Mouse (Mus musculus) forebrain, embryonic 14.5 days (tissue): Measurements from ENCODE around the gene Cdc42ep4. TPM values are rescaled to one million over a fixed set of nuclear protein-coding genes. Genes with fewer than 3 reads are reported as not detected.
A peak's percentile ranks its signal among the peaks of the same experiment; 100 is the strongest.

Experiments used
- ATAC-seq: fragments of 200-750 bp; cut with Nextera tagmentation; 2 replicates; pipeline ENCODE4 v1.8.0; 2017; ENCODE audit warnings: mild to moderate bottlenecking, moderate library complexity
- DNase-seq: peaks from one replicate; pipeline ENCODE4 v3.0.0-alpha.2; 2015; ENCODE audit warnings: low spot score
- H3K27ac ChIP-seq: fragments of 300-500 bp; sonication (generic); 2 replicates; pipeline ENCODE4 v1.5.1; 2014; ENCODE audit warnings: low read depth, mild to moderate bottlenecking, control low read depth, low read length, moderate library complexity
- H3K27me3 ChIP-seq: fragments of 300-500 bp; sonication (generic); replicated peaks from 2 replicates; pipeline ENCODE4 v1.6.1; 2014; ENCODE audit warnings: low read length, control low read depth, mixed read lengths; ENCODE audit not compliant: control insufficient read depth, insufficient read depth
- H3K36me3 ChIP-seq: fragments of 300-500 bp; sonication (generic); 2 replicates; pipeline ENCODE4 v1.6.1; 2014; ENCODE audit warnings: low read length, control low read depth; ENCODE audit not compliant: control insufficient read depth, insufficient read depth
- H3K4me1 ChIP-seq: fragments of 300-500 bp; sonication (generic); 2 replicates; pipeline ENCODE4 v1.6.1; 2014; ENCODE audit warnings: antibody characterized with exemption, low read length, control low read depth; ENCODE audit not compliant: control insufficient read depth, insufficient read depth
- H3K4me2 ChIP-seq: fragments of 300-500 bp; sonication (generic); 2 replicates; pipeline ENCODE4 v1.6.1; 2014; ENCODE audit warnings: mild to moderate bottlenecking, control low read depth, low read length
- H3K4me3 ChIP-seq: fragments of 300-500 bp; sonication (generic); 2 replicates; pipeline ENCODE4 v1.5.1; 2014; ENCODE audit warnings: low read depth, low read length, control low read depth
- H3K9ac ChIP-seq: fragments of 300-500 bp; sonication (generic); 2 replicates; pipeline ENCODE4 v1.6.1; 2014; ENCODE audit warnings: mild to moderate bottlenecking, low read length, control low read depth, moderate library complexity
- H3K9me3 ChIP-seq: fragments of 300-500 bp; sonication (generic); replicated peaks from 2 replicates; pipeline ENCODE4 v1.6.1; 2016; ENCODE audit warnings: low read length, control low read depth, mixed read lengths; ENCODE audit not compliant: control insufficient read depth
- WGBS: fragments of 180-500 bp; shearing (Covaris S2); extraction: QIAGEN DNeasy Blood & Tissue Kit; methylation state at CpG from one replicate; pipeline ENCODE4 v1.1.7; 2014; 5-methylcytosine and 5-hydroxymethylcytosine counted together
- polyA plus RNA-seq: library from polyadenylated mRNA; unstranded; fragments of >200 nt; fragmentation: Nextera tagmentation; extraction: Ambion mirVana; gene quantifications from 2 replicates; pipeline ENCODE4 v1.2.1, GENCODE M21; 2014

The Cdc42ep4 gene
- polyA plus RNA-seq, 1 experiment from 2014 or later: 52.4 TPM

GRCm38 (mm10) chr11:113747725-113748380, 3.8 kb downstream of the Cdc42ep4 start:
- Histone ChIP-seq H3K27me3 (no peaks in the 10 kb centered on the region), H3K9ac (no peak overlapping the region), H3K4me1 (peaks cover 29% of the 10 kb centered on the region), H3K36me3 (peaks cover 6% of the 10 kb centered on the region; the same call in 1 of the 2 replicates), H3K27ac (peak overlapping the region; percentile 3; the same call in 1 of the 2 replicates), H3K9me3 (peaks cover 2% of the 10 kb centered on the region; the same call in 1 of the 2 replicates), H3K4me3 (no peak overlapping the region), H3K4me2 (peak overlapping the region; percentile 79; the same call in 1 of the 2 replicates)
- no peak for ATAC-seq
- DNase-seq: no peak
- WGBS: 79% methylated on average over 11 of the region's 11 CpGs

- H3K9ac ChIP-seq: no peak overlapping the region
- peak overlapping the region; percentile 3; the same call in 1 of the 2 replicates for H3K27ac ChIP-seq
- DNase-seq (peak; percentile 51), ATAC-seq (no peak)
- H3K9me3 ChIP-seq: peaks cover 4% of the 10 kb centered on the region; the same call in 1 of the 2 replicates
- 78% methylated on average over 16 of the region's 16 CpGs for WGBS
- H3K4me2 ChIP-seq: peak overlapping the region; percentile 79; the same call in 1 of the 2 replicates
- H3K4me1 ChIP-seq: peaks cover 26% of the 10 kb centered on the region
- peaks cover 6% of the 10 kb centered on the region; the same call in 1 of the 2 replicates for H3K36me3 ChIP-seq
- no peak overlapping the region for H3K4me3 ChIP-seq
- H3K27me3 ChIP-seq: no peaks in the 10 kb centered on the region
These were observed 4.6 kb downstream of the Cdc42ep4 start for GRCm38 (mm10) chr11:113747056-113747455.

- DNase-seq: no peak
- Histone ChIP-seq H3K9ac (no peak overlapping the region), H3K9me3 (peaks cover 4% of the 10 kb centered on the region; the same call in 1 of the 2 replicates), H3K4me1 (peaks cover 24% of the 10 kb centered on the region), H3K4me3 (no peak overlapping the region), H3K27ac (no peak overlapping the region), H3K36me3 (peaks cover 8% of the 10 kb centered on the region; the same call in 1 of the 2 replicates), H3K4me2 (no peak overlapping the region), H3K27me3 (no peaks in the 10 kb centered on the region)
- 73% methylated on average over 4 of the region's 4 CpGs for WGBS
- no peak for ATAC-seq
These were observed 5.7 kb downstream of the Cdc42ep4 start for GRCm38 (mm10) chr11:113745961-113746360.

DNA sequence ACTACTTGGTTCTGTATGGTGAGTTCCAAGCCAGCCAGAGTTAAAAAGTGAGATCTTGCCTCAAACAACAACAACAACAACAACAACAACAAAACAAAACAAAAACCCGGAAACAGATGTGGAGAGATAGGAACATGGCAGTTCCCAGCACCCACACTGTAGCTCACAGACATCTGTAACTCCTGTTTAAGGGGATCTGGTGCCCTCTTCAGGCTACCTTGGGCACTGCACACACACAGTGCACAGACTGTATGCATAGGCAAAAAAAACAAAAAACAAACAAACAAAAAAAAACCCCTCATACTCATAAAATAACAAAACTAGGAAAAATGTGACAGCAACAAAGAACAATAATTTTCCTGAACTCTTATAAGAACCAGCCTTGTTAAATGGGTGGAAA, 8.7 kb downstream of the Cdc42ep4 start:
- no peak overlapping the region for H3K27ac ChIP-seq
- H3K4me3 ChIP-seq: no peak overlapping the region
- peaks cover 13% of the 10 kb centered on the region; the same call in 1 of the 2 replicates for H3K36me3 ChIP-seq
- no peak overlapping the region for H3K9ac ChIP-seq
- peaks cover 10% of the 10 kb centered on the region; the same call in 1 of the 2 replicates for H3K4me1 ChIP-seq
- 94% methylated on average over 1 of the region's 1 CpGs for WGBS
- H3K9me3 ChIP-seq: peaks cover 4% of the 10 kb centered on the region; the same call in 1 of the 2 replicates
- H3K27me3 ChIP-seq: no peaks in the 10 kb centered on the region
- no peak for ATAC-seq
- H3K4me2 ChIP-seq: no peak overlapping the region
- DNase-seq: no peak

- Histone ChIP-seq H3K9me3 (peaks cover 4% of the 10 kb centered on the region; the same call in 1 of the 2 replicates), H3K4me3 (no peak overlapping the region), H3K4me1 (0 out of 2 replicates have a peak, but pooled peaks cover 3% of the 10 kb centered on the region), H3K9ac (no peak overlapping the region), H3K4me2 (no peak overlapping the region), H3K27me3 (no peaks in the 10 kb centered on the region), H3K36me3 (peaks cover 17% of the 10 kb centered on the region; the same call in 1 of the 2 replicates), H3K27ac (no peak overlapping the region)
- ATAC-seq (no peak), DNase-seq (no peak)
- 92% methylated on average over 7 of the region's 7 CpGs for WGBS
These were observed 11.6 kb downstream of the Cdc42ep4 start for GRCm38 (mm10) chr11:113740100-113740499.

- Histone ChIP-seq H3K4me1 (peaks cover 8% of the 10 kb centered on the region; the same call in 1 of the 2 replicates), H3K9ac (no peak overlapping the region), H3K4me2 (no peak overlapping the region), H3K27ac (no peak overlapping the region), H3K36me3 (peaks cover 14% of the 10 kb centered on the region; the same call in 1 of the 2 replicates), H3K9me3 (peaks cover 4% of the 10 kb centered on the region; the same call in 1 of the 2 replicates), H3K27me3 (no peaks in the 10 kb centered on the region), H3K4me3 (no peak overlapping the region)
- 75% methylated on average over 8 of the region's 8 CpGs for WGBS
- DNase-seq (no peak), ATAC-seq (no peak)
These were observed 12.5 kb downstream of the Cdc42ep4 start for GRCm38 (mm10) chr11:113739213-113739612.

DNA sequence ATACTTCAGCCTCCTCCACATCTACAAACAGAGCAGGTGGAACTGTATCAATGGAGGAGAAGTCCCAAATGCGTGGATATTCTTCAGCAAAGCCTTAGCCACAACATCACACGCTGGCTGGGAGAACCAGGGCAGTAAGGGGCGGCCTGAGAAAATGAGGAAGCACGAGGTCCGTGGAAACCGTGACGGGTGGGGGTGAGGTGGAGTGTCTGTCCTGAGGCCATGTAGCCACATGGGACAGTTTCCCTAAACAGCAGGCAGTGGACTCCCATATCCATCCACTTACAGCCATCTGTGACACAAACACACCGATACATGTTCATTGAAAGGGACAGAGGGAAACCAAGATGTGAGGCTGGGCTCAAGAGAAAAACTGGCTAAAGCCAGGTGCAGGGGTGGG, 13.8 kb downstream of the Cdc42ep4 start:
- H3K9ac ChIP-seq: no peak overlapping the region
- H3K9me3 ChIP-seq: peaks cover 2% of the 10 kb centered on the region; the same call in 1 of the 2 replicates
- ATAC-seq (no peak), DNase-seq (no peak)
- H3K4me3 ChIP-seq: no peak overlapping the region
- peaks cover 8% of the 10 kb centered on the region; the same call in 1 of the 2 replicates for H3K4me1 ChIP-seq
- H3K27ac ChIP-seq: no peak overlapping the region
- H3K4me2 ChIP-seq: no peak overlapping the region
- H3K27me3 ChIP-seq: no peaks in the 10 kb centered on the region
- 84% methylated on average over 8 of the region's 8 CpGs for WGBS
- H3K36me3 ChIP-seq: peaks cover 11% of the 10 kb centered on the region; the same call in 1 of the 2 replicates

DNA sequence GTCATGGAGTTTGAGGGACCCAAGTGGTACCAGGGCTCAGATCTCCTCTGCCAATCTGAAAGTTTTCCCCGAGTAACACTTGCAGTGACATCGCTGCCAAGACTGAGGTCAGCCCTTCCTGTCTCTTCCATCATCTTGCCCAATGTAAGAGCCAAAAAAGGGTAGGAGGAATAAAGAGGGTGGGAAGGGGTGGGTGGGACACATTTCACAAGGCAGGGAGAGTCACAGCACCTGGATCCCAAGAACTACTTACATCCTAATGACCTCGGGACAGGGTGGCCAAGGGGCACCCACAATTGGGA, 14.2 kb downstream of the Cdc42ep4 start:
- peaks cover 8% of the 10 kb centered on the region; the same call in 1 of the 2 replicates for H3K4me1 ChIP-seq

More for the DNA sequence above, 14.2 kb downstream of the Cdc42ep4 start:
- Histone ChIP-seq H3K27me3 (no peaks in the 10 kb centered on the region), H3K9ac (no peak overlapping the region), H3K4me3 (no peak overlapping the region), H3K9me3 (no peaks in the 10 kb centered on the region), H3K36me3 (peaks cover 11% of the 10 kb centered on the region; the same call in 1 of the 2 replicates), H3K4me2 (no peak overlapping the region), H3K27ac (no peak overlapping the region)
- DNase-seq (no peak), ATAC-seq (no peak)
- whole genome bisulfite sequencing: 89% methylated on average over 3 of the region's 3 CpGs
